9 mouse cellular contexts compared by ENCODE assay signal in the genomic region with DNA sequence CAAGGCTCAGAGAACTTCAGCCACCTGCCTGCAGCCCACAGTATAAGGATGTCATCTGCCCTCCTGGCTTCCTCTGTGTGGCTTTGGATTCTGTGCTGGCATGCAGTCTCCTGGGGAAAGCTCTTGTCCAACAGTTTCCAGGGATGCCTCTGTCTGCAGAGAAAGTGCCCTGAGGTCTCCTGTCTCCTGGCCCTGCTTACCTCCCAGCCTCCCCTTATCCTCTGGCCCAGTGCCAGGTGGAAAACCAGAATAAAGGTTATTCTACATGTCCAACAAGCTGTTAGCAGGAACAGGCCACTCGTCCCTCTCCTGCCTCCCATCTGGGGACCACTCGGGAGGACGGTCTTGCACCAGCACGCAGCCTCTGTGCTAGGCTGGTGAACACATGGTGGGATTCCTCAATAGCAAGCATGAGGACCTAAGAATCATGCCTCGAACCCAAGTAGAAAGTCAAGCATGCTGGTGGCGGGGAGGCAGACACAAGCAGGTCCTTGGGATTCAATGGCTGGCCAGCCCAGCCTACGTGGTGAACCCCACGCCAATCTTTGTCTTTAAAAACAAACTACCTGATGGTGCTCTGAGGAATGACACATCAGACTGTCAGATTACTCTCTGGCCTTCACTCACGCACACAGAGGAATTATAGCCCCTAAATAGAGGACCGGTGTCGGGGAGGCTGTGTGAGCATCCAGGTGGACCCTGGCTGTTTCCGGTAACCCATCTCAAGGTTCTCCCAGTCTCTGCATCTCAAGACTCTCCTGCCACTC.
DNase-seq lines count a peak whose midpoint lies in the region; ATAC-seq and TF ChIP-seq lines count a peak whose summit lies in the region.
"Had no signal": no experiment of that assay in that cellular context is flagged by ENCODE, and none has a peak within 500 bp of the region (broad histone marks: within the 10 kb centered on the region; RNA-seq: fewer than 3 reads in every experiment).

No protein-coding gene starts in this region.

- no peak overlapping the region for H3K4me2 ChIP-seq in heart, embryonic 14.5 days (ENCODE audit: low read length)
- H3K4me2 ChIP-seq in midbrain, embryonic 14.5 days (ENCODE audit: low read length) = no peak overlapping the region
- H3K4me2 ChIP-seq in forebrain, embryonic 16.5 days (ENCODE audit: low read length) = no peak overlapping the region

- no peak for ATAC-seq in heart, embryonic 14.5 days (ENCODE audit: insufficient number of reproducible peaks, insufficient read depth, low FRiP score, low read depth)
- no peak for ATAC-seq in midbrain, embryonic 14.5 days (ENCODE audit: low FRiP score, low TSS enrichment)
- ATAC-seq in forebrain, embryonic 16.5 days = no peak
- ATAC-seq in CD4-positive, CD25-positive, alpha-beta regulatory T cell, adult 4 months = no peak

- H3K9ac ChIP-seq in heart, embryonic 14.5 days (ENCODE audit: low read length) = 0 out of 2 replicates have a peak overlapping the region, but pooled peaks have one; percentile 21
- H3K9ac ChIP-seq in midbrain, embryonic 14.5 days (replicated peaks; ENCODE audit: low read length) = no peak overlapping the region
- H3K9ac ChIP-seq in forebrain, embryonic 16.5 days (replicated peaks; ENCODE audit: low read depth, low read length) = no peak overlapping the region

- TF ChIP-seq POLR2A in small intestine, adult 2 months (IDR thresholded peaks at IDR 0.05; ENCODE audit: low read depth, low read length) = no peak

- H3K27me3 ChIP-seq in heart, embryonic 14.5 days (ENCODE audit: control insufficient read depth, insufficient read depth, low read length) = no peaks in the 10 kb centered on the region
- no peaks in the 10 kb centered on the region for H3K27me3 ChIP-seq in midbrain, embryonic 10.5 days (ENCODE audit: low read depth, poor library complexity, severe bottlenecking)
- no peaks in the 10 kb centered on the region for H3K27me3 ChIP-seq in midbrain, embryonic 14.5 days (ENCODE audit: control insufficient read depth, insufficient read depth, low read length)
- H3K27me3 ChIP-seq in forebrain, embryonic 16.5 days (replicated peaks; ENCODE audit: control insufficient read depth, insufficient read depth, low read length) = no peaks in the 10 kb centered on the region
- H3K27me3 ChIP-seq in small intestine, adult 2 months (ENCODE audit: control insufficient read depth, insufficient read depth, low read length) = no peaks in the 10 kb centered on the region

- peaks cover 68 to 91% of the 10 kb centered on the region in 2 experiments for H3K4me1 ChIP-seq in heart, embryonic 14.5 days (ENCODE audit: control insufficient read depth in 2 of 2, insufficient read depth in 2 of 2, low read length in 2 of 2)
- H3K4me1 ChIP-seq in midbrain, embryonic 10.5 days = peaks cover 93% of the 10 kb centered on the region
- H3K4me1 ChIP-seq in midbrain, embryonic 14.5 days (ENCODE audit: control insufficient read depth, insufficient read depth, low read length) = peaks cover 26% of the 10 kb centered on the region
- H3K4me1 ChIP-seq in forebrain, embryonic 16.5 days (replicated peaks; ENCODE audit: control insufficient read depth, insufficient read depth, low read length) = peaks cover 47% of the 10 kb centered on the region
- H3K4me1 ChIP-seq in small intestine, adult 2 months (ENCODE audit: control insufficient read depth, insufficient read depth, insufficient read length, low read length) = peaks cover 65% of the 10 kb centered on the region

- H3K36me3 ChIP-seq in heart, embryonic 14.5 days (ENCODE audit: control insufficient read depth, insufficient read depth, low read length) = no peaks in the 10 kb centered on the region
- no peaks in the 10 kb centered on the region for H3K36me3 ChIP-seq in midbrain, embryonic 10.5 days
- H3K36me3 ChIP-seq in midbrain, embryonic 14.5 days (ENCODE audit: control insufficient read depth, insufficient read depth, low read length) = no peaks in the 10 kb centered on the region
- no peaks in the 10 kb centered on the region for H3K36me3 ChIP-seq in forebrain, embryonic 16.5 days (ENCODE audit: control insufficient read depth, insufficient read depth)
- no peaks in the 10 kb centered on the region for H3K36me3 ChIP-seq in small intestine, adult 2 months (ENCODE audit: control insufficient read depth, insufficient read depth, low read length)

- WGBS in heart, embryonic 14.5 days = 73% methylated on average over 12 of the region's 12 CpGs
- WGBS in midbrain, embryonic 10.5 days = 86% methylated on average over 12 of the region's 12 CpGs
- 87% methylated on average over 12 of the region's 12 CpGs for WGBS in midbrain, embryonic 14.5 days
- WGBS in forebrain, embryonic 16.5 days = 72% methylated on average over 12 of the region's 12 CpGs
- WGBS in small intestine, adult 2 months = 80% methylated on average over 12 of the region's 12 CpGs

- peak overlapping the region in 1 of 2 experiments; percentile 82; a peak in 2 of 4 replicates for H3K27ac ChIP-seq in heart, embryonic 14.5 days (replicated peaks in 1 of 2; ENCODE audit: control insufficient read depth in 1 of 2, insufficient read depth in 1 of 2, low read depth in 2 of 2, low read length in 2 of 2)
- peak overlapping the region; percentile 29; the same call in 1 of the 2 replicates for H3K27ac ChIP-seq in midbrain, embryonic 10.5 days (replicated peaks)
- H3K27ac ChIP-seq in midbrain, embryonic 14.5 days (replicated peaks; ENCODE audit: low read depth, low read length) = no peak overlapping the region
- H3K27ac ChIP-seq in forebrain, embryonic 16.5 days (ENCODE audit: low read length) = peak overlapping the region; percentile 21; the same call in 1 of the 2 replicates
- H3K27ac ChIP-seq in small intestine, adult 2 months (ENCODE audit: insufficient read depth, low read depth, low read length) = peak overlapping the region; percentile 52

- DNase-seq in heart, adult 8-10 months (ENCODE audit: low spot score) = no peak
- no peak for DNase-seq in midbrain, embryonic 10.5 days (ENCODE audit: low spot score)
- no peak for DNase-seq in midbrain, embryonic 14.5 days
- DNase-seq in urinary bladder, postnatal 25 days (ENCODE audit: low spot score) = no peak
- DNase-seq: embryo, embryonic 11 days had no signal

- no peaks in the 10 kb centered on the region for H3K9me3 ChIP-seq in heart, embryonic 14.5 days (ENCODE audit: control insufficient read depth, low read length)
- no peaks in the 10 kb centered on the region for H3K9me3 ChIP-seq in midbrain, embryonic 10.5 days (replicated peaks)
- no peaks in the 10 kb centered on the region for H3K9me3 ChIP-seq in midbrain, embryonic 14.5 days (ENCODE audit: control insufficient read depth, low read length)
- H3K9me3 ChIP-seq in forebrain, embryonic 16.5 days (ENCODE audit: control insufficient read depth, low read length) = no peaks in the 10 kb centered on the region

- no peak overlapping the region for H3K4me3 ChIP-seq in heart, embryonic 14.5 days (ENCODE audit: control insufficient read depth in 1 of 2, insufficient read depth in 1 of 2, low read depth in 1 of 2, low read length in 2 of 2)
- no peak overlapping the region for H3K4me3 ChIP-seq in midbrain, embryonic 10.5 days
- H3K4me3 ChIP-seq in midbrain, embryonic 14.5 days (replicated peaks; ENCODE audit: low read depth, low read length) = no peak overlapping the region
- H3K4me3 ChIP-seq in forebrain, embryonic 16.5 days (replicated peaks; ENCODE audit: low read length) = no peak overlapping the region
- H3K4me3 ChIP-seq in small intestine, adult 2 months (ENCODE audit: low read depth, low read length) = no peak overlapping the region

- TF ChIP-seq CTCF in small intestine, adult 2 months (IDR thresholded peaks at IDR 0.05; ENCODE audit: extremely low read depth, insufficient read length, insufficient replicate concordance, low read depth, low read length) = no peak
